Mouse (Mus musculus): ENCODE data around the gene Ddx60.

GRCm38 (mm10) chr8:61901028-61901717, 26.7 kb upstream of the Ddx60 start:
- no peak for TF ChIP-seq CTCF (IDR thresholded peaks at IDR 0.05; ENCODE audit: low read depth)
- TF ChIP-seq EP300 (optimal IDR thresholded peaks at IDR 0.05), result no peak

All from stomach, postnatal 0 days (tissue).